Mouse (Mus musculus) liver, embryonic 14.5 days (tissue): ENCODE data around the gene Tnf. TPM values are rescaled to one million over a fixed set of nuclear protein-coding genes. Genes with fewer than 3 reads are reported as not detected.

Source experiments
- ATAC-seq: fragments of 200-750 bp; cut with Nextera tagmentation; 2 replicates; pipeline ENCODE4 v1.8.0; 2017; ENCODE audit warnings: moderate number of reproducible peaks, mild to moderate bottlenecking, moderate library complexity; ENCODE audit not compliant: insufficient read depth
- DNase-seq, 3 experiments: peaks; one replicate each; pipeline ENCODE4 v3.0.0-alpha.2; 2012 to 2013; ENCODE audit warnings: low read depth in 3 of 3, low spot score in 3 of 3
- H3K27ac ChIP-seq: fragments of 300-500 bp; sonication (generic); 2 replicates; pipeline ENCODE4 v1.5.1; 2014; ENCODE audit warnings: moderate library complexity, mild to moderate bottlenecking, control low read depth, inconsistent platforms
- H3K27me3 ChIP-seq: fragments of 300-500 bp; sonication (generic); 2 replicates; pipeline ENCODE4 v1.6.1; 2014; ENCODE audit warnings: mild to moderate bottlenecking, low read length, moderate library complexity; ENCODE audit not compliant: control insufficient read depth, insufficient read depth
- H3K36me3 ChIP-seq: fragments of 300-500 bp; sonication (generic); replicated peaks from 2 replicates; pipeline ENCODE4 v1.6.1; 2014; ENCODE audit warnings: low read depth; ENCODE audit not compliant: control insufficient read depth, insufficient read depth
- H3K4me1 ChIP-seq, 2 experiments: fragments of 200-500 bp in 1 of 2; fragments of 300-500 bp in 1 of 2; sonication (generic) in 1 of 2; replicated peaks; 2 replicates each; pipeline ENCODE4 v1.6.1; 2012 to 2014; ENCODE audit warnings: antibody characterized with exemption in 1 of 2, inconsistent platforms in 1 of 2, low read length in 1 of 2; ENCODE audit not compliant: control insufficient read depth in 2 of 2, insufficient read depth in 2 of 2
- H3K4me2 ChIP-seq: fragments of 300-500 bp; sonication (generic); 2 replicates; pipeline ENCODE4 v1.6.1; 2014; ENCODE audit warnings: low read depth, mild to moderate bottlenecking, control low read depth, moderate library complexity
- H3K4me3 ChIP-seq, 2 experiments: fragments of 200-500 bp in 1 of 2; fragments of 300-500 bp in 1 of 2; sonication (generic) in 1 of 2; 2 replicates each; pipeline ENCODE4 v1.5.1; 2012 to 2014; ENCODE audit warnings: low read depth in 2 of 2, low read length in 2 of 2, mild to moderate bottlenecking in 2 of 2, control low read depth in 1 of 2, inconsistent platforms in 1 of 2, moderate library complexity in 1 of 2; ENCODE audit not compliant: insufficient read depth in 1 of 2
- H3K9ac ChIP-seq: fragments of 300-500 bp; sonication (generic); replicated peaks from 2 replicates; pipeline ENCODE4 v1.6.1; 2014; ENCODE audit warnings: mild to moderate bottlenecking, control low read depth, moderate library complexity
- H3K9me3 ChIP-seq: fragments of 300-500 bp; sonication (generic); 2 replicates; pipeline ENCODE4 v1.6.1; 2016; ENCODE audit warnings: low read length, mixed read lengths; ENCODE audit not compliant: control insufficient read depth
- CTCF ChIP-seq: IDR thresholded peaks from 2 replicates; pipeline ENCODE4 v1.5.1; 2016; ENCODE audit warnings: antibody characterized with exemption, low read depth, control low read depth
- EP300 ChIP-seq: IDR thresholded peaks from 2 replicates; pipeline ENCODE4 v1.6.1; 2016; ENCODE audit warnings: antibody characterized with exemption, low read depth
- WGBS: fragments of 180-500 bp; shearing (Covaris S2); extraction: QIAGEN DNeasy Blood & Tissue Kit; methylation state at CpG from one replicate; pipeline ENCODE4 v1.1.7; 2014; ENCODE audit not compliant: insufficient replicate concordance; 5-methylcytosine and 5-hydroxymethylcytosine counted together
- microRNA-seq: library from miRNA; unstranded; fragments of <30 nt; microRNA quantifications from one replicate; pipeline ENCODE4, GENCODE M21; 2016
- polyA plus RNA-seq, 2 experiments: library from polyadenylated mRNA; depleted of rRNA in 1 of 2; stranded (reverse) in 1 of 2; unstranded in 1 of 2; fragments of >200 nt; fragmentation: Nextera tagmentation in 1 of 2; extraction: Ambion mirVana in 1 of 2; gene quantifications; 2 replicates each; pipeline versions ENCODE4 v1.2.1 to v1.2.3; 2012 to 2014

Tnf gene
- polyA plus RNA-seq, 2 experiments: 0.43 to 0.73 TPM

DNA sequence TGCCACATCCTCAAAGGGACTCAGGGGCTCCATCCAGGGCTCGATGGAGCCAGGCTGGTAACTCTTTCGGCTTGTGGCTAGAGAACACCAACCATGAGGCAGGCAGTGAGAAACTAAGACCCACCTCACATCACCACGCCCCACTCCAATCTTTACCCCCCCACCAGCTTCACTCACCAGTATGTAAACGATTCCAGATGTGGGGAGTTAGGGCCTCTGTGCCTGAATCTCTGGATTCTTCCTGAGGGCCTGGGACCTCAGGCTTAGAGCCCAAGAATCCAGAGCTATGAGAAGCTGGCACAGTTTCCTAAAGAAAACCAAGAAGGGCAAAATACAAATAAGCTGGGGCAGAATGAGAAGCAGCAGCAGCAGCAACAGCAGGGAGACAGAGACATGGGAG, 47.9 kb downstream of the Tnf start:
- 78% methylated on average over 4 of the region's 4 CpGs for WGBS
- ATAC-seq: no peak
- no peak overlapping the region for H3K9ac ChIP-seq

DNA sequence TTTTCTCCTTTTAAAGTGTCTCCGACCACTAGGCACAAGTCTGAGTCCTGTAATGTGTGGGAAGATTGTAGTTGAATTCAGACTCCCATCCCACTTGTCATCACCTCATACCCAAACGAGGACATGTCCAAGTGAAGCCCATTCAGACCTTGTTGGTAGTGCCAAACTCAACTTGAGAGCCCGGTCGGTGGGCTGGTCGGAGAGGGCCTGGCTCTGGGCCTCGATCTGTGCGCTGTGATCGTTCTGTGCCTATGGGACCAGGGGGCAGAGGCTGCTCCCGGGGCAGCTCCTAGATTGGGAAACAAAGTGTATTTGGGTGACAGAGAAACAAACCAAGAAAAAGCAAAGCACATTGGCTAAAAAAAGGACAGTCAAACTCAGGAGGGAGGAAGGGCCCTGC, 48.7 kb downstream of the Tnf start:
- ATAC-seq (no peak), DNase-seq (no peak)
- H3K27ac ChIP-seq: no peak overlapping the region
- WGBS: 90% methylated on average over 9 of the region's 9 CpGs
- no peaks in the 10 kb centered on the region for H3K4me1 ChIP-seq
- no peak overlapping the region for H3K4me2 ChIP-seq
- peaks cover 92% of the 10 kb centered on the region for H3K36me3 ChIP-seq
- no peak overlapping the region for H3K9ac ChIP-seq
- no peaks in the 10 kb centered on the region for H3K9me3 ChIP-seq
- H3K27me3 ChIP-seq: no peaks in the 10 kb centered on the region
- TF ChIP-seq CTCF (no peak), EP300 (no peak)
- H3K4me3 ChIP-seq: no peak overlapping the region

More for the DNA sequence above, 47.9 kb downstream of the Tnf start:
- Histone ChIP-seq H3K4me3 (no peak overlapping the region), H3K27me3 (no peaks in the 10 kb centered on the region), H3K4me2 (no peak overlapping the region), H3K4me1 (no peaks in the 10 kb centered on the region), H3K36me3 (peaks cover 97% of the 10 kb centered on the region), H3K9me3 (no peaks in the 10 kb centered on the region), H3K27ac (no peak overlapping the region)
- no peak for DNase-seq
- TF ChIP-seq EP300 (no peak), CTCF (no peak)

DNA sequence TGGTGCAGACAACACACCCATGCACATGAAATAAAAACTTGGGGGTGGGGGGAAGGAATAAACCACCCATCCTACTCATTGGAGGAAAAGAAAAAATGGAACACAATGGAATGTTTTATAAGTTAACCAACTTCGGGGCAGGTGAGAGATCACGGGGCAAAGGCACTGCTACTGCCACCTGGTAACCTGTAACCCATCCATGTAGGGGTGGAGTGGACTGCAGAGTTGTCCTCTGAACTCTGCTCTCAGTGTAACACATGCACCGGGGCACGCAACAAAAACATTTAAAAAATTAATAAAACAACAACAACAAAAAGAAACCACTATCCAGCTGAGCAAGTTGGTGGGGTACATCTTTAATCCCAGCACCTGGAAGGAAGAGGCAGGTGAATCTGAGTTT, 49.7 kb downstream of the Tnf start:
- H3K36me3 ChIP-seq: peaks cover 84% of the 10 kb centered on the region
- no peaks in the 10 kb centered on the region for H3K9me3 ChIP-seq
- ATAC-seq (no peak), DNase-seq (no peak)
- H3K27ac ChIP-seq: no peak overlapping the region
- 89% methylated on average over 4 of the region's 4 CpGs for WGBS
- H3K4me2 ChIP-seq: no peak overlapping the region
- H3K4me1 ChIP-seq: no peaks in the 10 kb centered on the region
- TF ChIP-seq EP300: no peak
- H3K9ac ChIP-seq: no peak overlapping the region
- H3K4me3 ChIP-seq: no peak overlapping the region
- no peaks in the 10 kb centered on the region for H3K27me3 ChIP-seq

Small RNA genes lying within 50 kb of the gene (microRNA-seq; reads per million reads assigned to microRNA genes)
- gene Mir6973a (not detected), gene Mir6974 (not detected), gene Mir6975 (3.8 reads per million), gene Mir8094 (1.7 reads per million)

Other genes starting within 250 kb of the Tnf start
Only the 30 nearest of the 39 such genes appear.
- 2.3 and 2.7 TPM in 2 replicates for gene Sapcd1, start 174.0 kb downstream of the Tnf start, polyA plus RNA-seq (2012; rRNA removed)
- 2.5 and 2.7 TPM in 2 replicates for gene Sapcd1, start 174.0 kb downstream of the Tnf start, polyA plus RNA-seq (2014; fragmentation: Nextera tagmentation; extraction: Ambion mirVana)
- 3.3 and 4.3 TPM in 2 replicates for gene Msh5, start 155.3 kb downstream of the Tnf start, polyA plus RNA-seq (2012; rRNA removed)
- gene Msh5, start 155.3 kb downstream of the Tnf start, polyA plus RNA-seq (2014; fragmentation: Nextera tagmentation; extraction: Ambion mirVana): 2.3 and 2.9 TPM in 2 replicates
- gene Clic1, start 152.0 kb downstream of the Tnf start, polyA plus RNA-seq (2012; rRNA removed): 76.4 and 78.0 TPM in 2 replicates
- gene Clic1, start 152.0 kb downstream of the Tnf start, polyA plus RNA-seq (2014; fragmentation: Nextera tagmentation; extraction: Ambion mirVana): 38.1 and 39.9 TPM in 2 replicates
- gene Ddah2, start 143.0 kb downstream of the Tnf start, polyA plus RNA-seq (2012; rRNA removed): 12.0 and 12.3 TPM in 2 replicates
- 16.1 and 17.3 TPM in 2 replicates for gene Ddah2, start 143.0 kb downstream of the Tnf start, polyA plus RNA-seq (2014; fragmentation: Nextera tagmentation; extraction: Ambion mirVana)
- gene Ly6g6c, start 136.6 kb downstream of the Tnf start, polyA plus RNA-seq (2012; rRNA removed): 0.26 and 0.48 TPM in 2 replicates
- 0.24 and 0.37 TPM in 2 replicates for gene Ly6g6c, start 136.6 kb downstream of the Tnf start, polyA plus RNA-seq (2014; fragmentation: Nextera tagmentation; extraction: Ambion mirVana)
- gene Mpig6b, start 135.8 kb downstream of the Tnf start, polyA plus RNA-seq (2012; rRNA removed): 2.3 and 2.6 TPM in 2 replicates
- 4.0 and 6.6 TPM in 2 replicates for gene Mpig6b, start 135.8 kb downstream of the Tnf start, polyA plus RNA-seq (2014; fragmentation: Nextera tagmentation; extraction: Ambion mirVana)
- gene Ly6g6e, start 125.1 kb downstream of the Tnf start, polyA plus RNA-seq (2012; rRNA removed): 0.08 and 0.32 TPM in 2 replicates
- gene Ly6g6e, start 125.1 kb downstream of the Tnf start, polyA plus RNA-seq (2014; fragmentation: Nextera tagmentation; extraction: Ambion mirVana): not detected in 2 replicates
- gene Ly6g6d, start 123.9 kb downstream of the Tnf start, polyA plus RNA-seq (2012; rRNA removed): 0.95 and 1.2 TPM in 2 replicates
- 0.28 and 0.77 TPM in 2 replicates for gene Ly6g6d, start 123.9 kb downstream of the Tnf start, polyA plus RNA-seq (2014; fragmentation: Nextera tagmentation; extraction: Ambion mirVana)
- gene Ly6g6f, start 116.4 kb downstream of the Tnf start, polyA plus RNA-seq (2012; rRNA removed): 4.1 and 5.1 TPM in 2 replicates
- gene Ly6g6f, start 116.4 kb downstream of the Tnf start, polyA plus RNA-seq (2014; fragmentation: Nextera tagmentation; extraction: Ambion mirVana): 5.0 and 6.3 TPM in 2 replicates
- gene Abhd16a, start 112.7 kb downstream of the Tnf start, polyA plus RNA-seq (2012; rRNA removed): 29.1 and 30.0 TPM in 2 replicates
- 42.3 and 44.3 TPM in 2 replicates for gene Abhd16a, start 112.7 kb downstream of the Tnf start, polyA plus RNA-seq (2014; fragmentation: Nextera tagmentation; extraction: Ambion mirVana)
- gene Ly6g5c, start 93.7 kb downstream of the Tnf start, polyA plus RNA-seq (2012; rRNA removed): not detected in 2 replicates
- gene Ly6g5c, start 93.7 kb downstream of the Tnf start, polyA plus RNA-seq (2014; fragmentation: Nextera tagmentation; extraction: Ambion mirVana): not detected in 2 replicates
- gene Ly6g5b, start 86.6 kb downstream of the Tnf start, polyA plus RNA-seq (2012; rRNA removed): 0.57 and 0.70 TPM in 2 replicates
- 0.27 TPM in 1 of 2 replicates, not detected in the other for gene Ly6g5b, start 86.6 kb downstream of the Tnf start, polyA plus RNA-seq (2014; fragmentation: Nextera tagmentation; extraction: Ambion mirVana)
- 8.9 and 10.0 TPM in 2 replicates for gene Gpank1, start 80.6 kb downstream of the Tnf start, polyA plus RNA-seq (2012; rRNA removed)
- 12.2 and 12.7 TPM in 2 replicates for gene Gpank1, start 80.6 kb downstream of the Tnf start, polyA plus RNA-seq (2014; fragmentation: Nextera tagmentation; extraction: Ambion mirVana)
- 79.2 and 106 TPM in 2 replicates for gene Csnk2b, start 80.0 kb downstream of the Tnf start, polyA plus RNA-seq (2012; rRNA removed)
- 127 and 142 TPM in 2 replicates for gene Csnk2b, start 80.0 kb downstream of the Tnf start, polyA plus RNA-seq (2014; fragmentation: Nextera tagmentation; extraction: Ambion mirVana)
- 0.75 and 1.5 TPM in 2 replicates for gene D17H6S53E, start 75.6 kb downstream of the Tnf start, polyA plus RNA-seq (2012; rRNA removed)
- 1.3 and 1.5 TPM in 2 replicates for gene D17H6S53E, start 75.6 kb downstream of the Tnf start, polyA plus RNA-seq (2014; fragmentation: Nextera tagmentation; extraction: Ambion mirVana)
- 285 and 317 TPM in 2 replicates for gene Apom, start 70.0 kb downstream of the Tnf start, polyA plus RNA-seq (2012; rRNA removed)
- 750 and 763 TPM in 2 replicates for gene Apom, start 70.0 kb downstream of the Tnf start, polyA plus RNA-seq (2014; fragmentation: Nextera tagmentation; extraction: Ambion mirVana)
- 45.7 and 48.1 TPM in 2 replicates for gene Bag6, start 66.8 kb downstream of the Tnf start, polyA plus RNA-seq (2012; rRNA removed)
- gene Bag6, start 66.8 kb downstream of the Tnf start, polyA plus RNA-seq (2014; fragmentation: Nextera tagmentation; extraction: Ambion mirVana): 22.9 and 30.5 TPM in 2 replicates
- gene Prrc2a, start 37.1 kb downstream of the Tnf start, polyA plus RNA-seq (2012; rRNA removed): 61.4 and 67.5 TPM in 2 replicates
- gene Prrc2a, start 37.1 kb downstream of the Tnf start, polyA plus RNA-seq (2014; fragmentation: Nextera tagmentation; extraction: Ambion mirVana): 33.4 and 46.0 TPM in 2 replicates
- gene Aif1, start 25.9 kb downstream of the Tnf start, polyA plus RNA-seq (2012; rRNA removed): 3.1 and 8.1 TPM in 2 replicates
- 18.6 and 20.7 TPM in 2 replicates for gene Aif1, start 25.9 kb downstream of the Tnf start, polyA plus RNA-seq (2014; fragmentation: Nextera tagmentation; extraction: Ambion mirVana)
- 25.6 and 37.4 TPM in 2 replicates for gene Lst1, start 13.6 kb downstream of the Tnf start, polyA plus RNA-seq (2012; rRNA removed)
- 32.8 and 37.7 TPM in 2 replicates for gene Lst1, start 13.6 kb downstream of the Tnf start, polyA plus RNA-seq (2014; fragmentation: Nextera tagmentation; extraction: Ambion mirVana)
- 0.47 and 0.70 TPM in 2 replicates for gene Ltb, start 7.6 kb downstream of the Tnf start, polyA plus RNA-seq (2012; rRNA removed)
- 0.28 and 0.64 TPM in 2 replicates for gene Ltb, start 7.6 kb downstream of the Tnf start, polyA plus RNA-seq (2014; fragmentation: Nextera tagmentation; extraction: Ambion mirVana)
- 0.04 and 0.07 TPM in 2 replicates for gene Lta, start 3.3 kb upstream of the Tnf start, polyA plus RNA-seq (2012; rRNA removed)
- gene Lta, start 3.3 kb upstream of the Tnf start, polyA plus RNA-seq (2014; fragmentation: Nextera tagmentation; extraction: Ambion mirVana): not detected in 2 replicates
- 0.19 and 0.21 TPM in 2 replicates for gene Gm16181, start 18.8 kb upstream of the Tnf start, polyA plus RNA-seq (2012; rRNA removed)
- not detected in 2 replicates for gene Gm16181, start 18.8 kb upstream of the Tnf start, polyA plus RNA-seq (2014; fragmentation: Nextera tagmentation; extraction: Ambion mirVana)
- gene Atp6v1g2, start 31.7 kb upstream of the Tnf start, polyA plus RNA-seq (2012; rRNA removed): 1.8 and 1.9 TPM in 2 replicates
- gene Atp6v1g2, start 31.7 kb upstream of the Tnf start, polyA plus RNA-seq (2014; fragmentation: Nextera tagmentation; extraction: Ambion mirVana): 0.76 and 0.97 TPM in 2 replicates
- gene Nfkbil1, start 33.8 kb upstream of the Tnf start, polyA plus RNA-seq (2012; rRNA removed): 3.6 and 4.2 TPM in 2 replicates
- 1.1 and 1.3 TPM in 2 replicates for gene Nfkbil1, start 33.8 kb upstream of the Tnf start, polyA plus RNA-seq (2014; fragmentation: Nextera tagmentation; extraction: Ambion mirVana)
- 161 and 199 TPM in 2 replicates for gene Ddx39b, start 39.7 kb upstream of the Tnf start, polyA plus RNA-seq (2012; rRNA removed)
- gene Ddx39b, start 39.7 kb upstream of the Tnf start, polyA plus RNA-seq (2014; fragmentation: Nextera tagmentation; extraction: Ambion mirVana): 127 and 143 TPM in 2 replicates
- gene H2-D1, start 60.7 kb upstream of the Tnf start, polyA plus RNA-seq (2012; rRNA removed): 29.2 and 37.1 TPM in 2 replicates
- gene H2-D1, start 60.7 kb upstream of the Tnf start, polyA plus RNA-seq (2014; fragmentation: Nextera tagmentation; extraction: Ambion mirVana): 55.6 and 57.2 TPM in 2 replicates
- 0.50 and 0.56 TPM in 2 replicates for gene H2-Q1, start 118.4 kb upstream of the Tnf start, polyA plus RNA-seq (2012; rRNA removed)
- 0.58 and 1.2 TPM in 2 replicates for gene H2-Q1, start 118.4 kb upstream of the Tnf start, polyA plus RNA-seq (2014; fragmentation: Nextera tagmentation; extraction: Ambion mirVana)
- gene H2-Q2, start 140.2 kb upstream of the Tnf start, polyA plus RNA-seq (2012; rRNA removed): 0.57 and 0.82 TPM in 2 replicates
- gene H2-Q2, start 140.2 kb upstream of the Tnf start, polyA plus RNA-seq (2014; fragmentation: Nextera tagmentation; extraction: Ambion mirVana): 1.8 and 1.9 TPM in 2 replicates
- gene H2-Q4, start 177.6 kb upstream of the Tnf start, polyA plus RNA-seq (2012; rRNA removed): 5.4 TPM in 2 replicates
- 1.2 and 1.3 TPM in 2 replicates for gene H2-Q4, start 177.6 kb upstream of the Tnf start, polyA plus RNA-seq (2014; fragmentation: Nextera tagmentation; extraction: Ambion mirVana)